Comparison of ENCODE assay signal across 26 mouse cellular contexts in the genomic region with DNA sequence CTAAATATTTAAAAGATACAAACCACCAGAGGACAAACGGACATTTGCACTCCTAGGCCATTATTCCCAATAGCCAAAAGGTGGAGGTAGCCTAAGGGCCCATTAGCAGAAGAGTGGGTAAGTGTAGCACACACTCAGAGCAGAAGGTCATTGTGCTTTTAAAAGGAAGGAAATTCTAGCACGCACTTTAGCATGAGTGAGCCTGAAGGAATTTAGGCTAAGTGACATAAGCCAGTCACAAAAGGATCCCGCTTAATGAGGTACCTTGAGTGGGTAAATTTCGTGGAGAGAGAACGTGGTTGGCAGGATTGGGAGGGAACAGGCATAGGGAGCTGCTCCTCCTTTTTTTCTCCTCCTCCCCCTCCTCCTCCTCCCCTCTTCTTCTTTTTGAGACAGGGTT.
DNase-seq lines count a peak whose midpoint lies in the region; ATAC-seq and TF ChIP-seq lines count a peak whose summit lies in the region.
"Had no signal": no experiment of that assay in that cellular context is flagged by ENCODE, and none has a peak within 500 bp of the region (broad histone marks: within the 10 kb centered on the region; RNA-seq: fewer than 3 reads in every experiment).

No protein-coding gene starts in this region.

- no peak for TF ChIP-seq EP300 in liver, postnatal 0 days (IDR thresholded peaks at IDR 0.05; ENCODE audit: low read depth)

- no peak for ATAC-seq in forebrain, embryonic 11.5 days (replicated peaks; ENCODE audit: low FRiP score)
- ATAC-seq in forebrain, embryonic 16.5 days, result no peak
- no peak for ATAC-seq in liver, postnatal 0 days
- ATAC-seq: CD4-positive, CD25-positive, alpha-beta regulatory T cell, adult 4 months; inflammation-experienced regulatory T-cells, adult 6 months; midbrain, embryonic 13.5 days had no signal

- no peaks in the 10 kb centered on the region for H3K27me3 ChIP-seq in forebrain, embryonic 11.5 days (ENCODE audit: control insufficient read depth, insufficient read depth, low read length)
- no peaks in the 10 kb centered on the region for H3K27me3 ChIP-seq in forebrain, embryonic 16.5 days (replicated peaks; ENCODE audit: control insufficient read depth, insufficient read depth, low read length)
- H3K27me3 ChIP-seq in liver, postnatal 0 days (ENCODE audit: insufficient read depth, low read length), result no peaks in the 10 kb centered on the region
- H3K27me3 ChIP-seq: hindbrain, embryonic 15.5 days; midbrain, embryonic 13.5 days had no signal

- H3K4me3 ChIP-seq in forebrain, embryonic 11.5 days (ENCODE audit: low read depth, low read length), result no peak overlapping the region
- H3K4me3 ChIP-seq in forebrain, embryonic 16.5 days (replicated peaks; ENCODE audit: low read length), result no peak overlapping the region
- no peak overlapping the region for H3K4me3 ChIP-seq in liver, postnatal 0 days (ENCODE audit: low read depth, low read length)
- H3K4me3 ChIP-seq: erythroblast, embryonic 14.5 days; hindbrain, embryonic 15.5 days; midbrain, embryonic 13.5 days had no signal

- H3K9ac ChIP-seq in forebrain, embryonic 11.5 days (ENCODE audit: low read length), result no peak overlapping the region
- H3K9ac ChIP-seq in forebrain, embryonic 16.5 days (replicated peaks; ENCODE audit: low read depth, low read length), result no peak overlapping the region
- H3K9ac ChIP-seq in liver, postnatal 0 days (replicated peaks), result no peak overlapping the region
- H3K9ac ChIP-seq: hindbrain, embryonic 15.5 days; liver, embryonic 14.5 days; midbrain, embryonic 13.5 days had no signal

- no peaks in the 10 kb centered on the region for H3K36me3 ChIP-seq in forebrain, embryonic 11.5 days (ENCODE audit: control insufficient read depth, insufficient read depth, low read length)
- no peaks in the 10 kb centered on the region for H3K36me3 ChIP-seq in forebrain, embryonic 16.5 days (ENCODE audit: control insufficient read depth, insufficient read depth)
- no peaks in the 10 kb centered on the region for H3K36me3 ChIP-seq in liver, postnatal 0 days (replicated peaks; ENCODE audit: insufficient read depth, low read length)
- H3K36me3 ChIP-seq: hindbrain, embryonic 15.5 days; midbrain, embryonic 13.5 days had no signal

- WGBS in forebrain, embryonic 11.5 days, result 29% methylated on average over 5 of the region's 5 CpGs
- WGBS in forebrain, embryonic 16.5 days, result 19% methylated on average over 5 of the region's 5 CpGs
- 66% methylated on average over 5 of the region's 5 CpGs for WGBS in liver, postnatal 0 days (ENCODE audit: insufficient replicate concordance)

- DNase-seq in lung, adult 18-20 months, result peak; percentile 18 to 60
- DNase-seq in lung, postnatal 4 days, result no peak
- DNase-seq in Muller cell, postnatal 12 days (ENCODE audit: inconsistent ontology term), result peak; percentile 72
- no peak for DNase-seq in forebrain, embryonic 11.5 days (ENCODE audit: low spot score)
- DNase-seq in kidney, postnatal 14 days, result no peak
- no peak for DNase-seq in liver, postnatal 0 days
- DNase-seq: adrenal gland, adult 2 months; adrenal gland, postnatal 36 days; cerebellum, adult 18-20 months; cerebellum, postnatal 10 days; gastrocnemius, postnatal 25 days; kidney, adult 8-10 months; layer of hippocampus, adult 9-11 months; liver; right cerebral cortex, postnatal 25 days; thymus, postnatal 14 days had no signal

- no peak for TF ChIP-seq CTCF in liver, postnatal 0 days (IDR thresholded peaks at IDR 0.05; ENCODE audit: low read depth)

- no peaks in the 10 kb centered on the region for H3K9me3 ChIP-seq in forebrain, embryonic 11.5 days (ENCODE audit: control insufficient read depth, low read length)
- H3K9me3 ChIP-seq in forebrain, embryonic 16.5 days (ENCODE audit: control insufficient read depth, low read length), result no peaks in the 10 kb centered on the region
- H3K9me3 ChIP-seq in liver, postnatal 0 days (ENCODE audit: low read length), result no peaks in the 10 kb centered on the region
- H3K9me3 ChIP-seq: hindbrain, embryonic 15.5 days; midbrain, embryonic 13.5 days had no signal

- H3K4me1 ChIP-seq in forebrain, embryonic 11.5 days (replicated peaks; ENCODE audit: control insufficient read depth, insufficient read depth, low read length), result peaks cover 3% of the 10 kb centered on the region; the same call in 1 of the 2 replicates
- H3K4me1 ChIP-seq in forebrain, embryonic 16.5 days (replicated peaks; ENCODE audit: control insufficient read depth, insufficient read depth, low read length), result peaks cover 19% of the 10 kb centered on the region
- peaks cover 9% of the 10 kb centered on the region; the same call in 1 of the 2 replicates for H3K4me1 ChIP-seq in liver, postnatal 0 days (ENCODE audit: insufficient read depth)

- no peak overlapping the region for H3K4me2 ChIP-seq in forebrain, embryonic 11.5 days (ENCODE audit: low read depth, low read length, severe bottlenecking)
- H3K4me2 ChIP-seq in forebrain, embryonic 16.5 days (ENCODE audit: low read length), result no peak overlapping the region
- no peak overlapping the region for H3K4me2 ChIP-seq in liver, postnatal 0 days (ENCODE audit: low read depth, low read length)
- H3K4me2 ChIP-seq: heart, embryonic 11.5 days; hindbrain, embryonic 15.5 days; midbrain, embryonic 13.5 days had no signal

- H3K27ac ChIP-seq in forebrain, embryonic 11.5 days (ENCODE audit: low read depth, low read length), result peak overlapping the region; percentile 53; the same call in 1 of the 2 replicates
- H3K27ac ChIP-seq in forebrain, embryonic 16.5 days (ENCODE audit: low read length), result peak overlapping the region; percentile 64
- no peak overlapping the region for H3K27ac ChIP-seq in liver, postnatal 0 days (ENCODE audit: low read depth)
- H3K27ac ChIP-seq: hindbrain, embryonic 15.5 days; kidney, postnatal 0 days; liver, embryonic 14.5 days; macrophage had no signal

Comparison
In these comparisons a context has a peak if more than half of its experiments do, and no peak if none do; other contexts are left out.
1. DNase-seq: peak in lung, adult 18-20 months (2 of 2) and Muller cell, postnatal 12 days (single experiment); none in lung, postnatal 4 days (0 of 2), forebrain, embryonic 11.5 days (single experiment), kidney, postnatal 14 days (single experiment) and liver, postnatal 0 days (single experiment).